Mouse (Mus musculus): ENCODE results near the gene Specc1l. TPM values are rescaled to one million over a fixed set of nuclear protein-coding genes. Genes with fewer than 3 reads are reported as not detected.

Specc1l gene
- polyA plus RNA-seq (2017; shearing (Covaris generic)), result 36.7 TPM

DNA sequence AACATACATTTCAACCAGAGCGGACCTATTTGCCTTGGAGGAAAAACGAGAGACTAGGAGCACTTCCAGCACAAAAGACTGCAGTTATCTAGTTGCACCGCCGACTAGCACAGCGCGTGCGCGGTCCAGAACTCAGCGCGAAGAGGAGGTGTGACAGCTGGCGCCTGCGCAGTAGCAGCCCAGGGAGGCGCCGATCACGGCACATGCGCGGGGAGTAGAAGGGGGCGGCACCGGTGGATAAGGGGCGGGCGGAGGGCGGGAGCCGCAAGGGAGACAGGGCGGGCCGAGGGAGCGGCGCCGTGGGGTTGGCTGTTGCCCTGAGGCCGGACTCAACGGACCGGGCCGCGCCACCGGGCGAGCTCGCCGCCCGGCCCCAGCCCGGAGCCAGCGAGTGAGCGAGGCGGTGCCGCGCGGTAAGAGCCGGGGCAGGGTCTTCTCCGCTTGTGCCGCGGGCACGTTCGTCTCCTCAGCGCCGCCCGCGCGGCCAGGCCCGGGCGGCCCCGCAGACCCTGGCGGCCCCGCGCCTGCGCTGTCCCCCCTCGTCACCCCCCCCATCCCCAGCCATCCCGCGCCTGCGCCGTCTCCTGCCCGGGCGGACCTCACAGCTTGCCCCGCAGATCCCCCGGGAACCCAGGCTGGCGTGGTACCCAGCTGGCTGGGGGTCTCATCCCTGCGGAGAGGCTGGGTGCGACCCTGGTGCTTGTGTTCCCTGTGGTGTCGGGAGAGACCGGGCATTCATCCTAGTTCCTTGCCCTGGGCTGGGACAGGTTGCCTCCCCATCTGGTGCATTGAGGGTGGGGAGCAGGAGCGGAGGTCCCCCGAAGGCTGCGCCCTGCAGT is at the start of gene Specc1l:
Gene Specc1l (plus strand): TSS at position 267 of the 839 bp plus-strand sequence.

DNA sequence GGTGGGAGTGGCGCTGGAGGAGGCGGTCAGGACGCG is 104.8 kb downstream of the Specc1l start, which contains the start of gene Adora2a:
Gene Adora2a (plus strand): TSS at position 6 of the 36 bp plus-strand sequence.

Other genes with a start within 250 kb of the Specc1l start
- gene Gnaz, start 244.9 kb upstream of the Specc1l start, polyA plus RNA-seq (2017; shearing (Covaris generic)), result not detected
- not detected for gene Rsph14, start 179.5 kb upstream of the Specc1l start, polyA plus RNA-seq (2017; shearing (Covaris generic))
- gene Rab36, start 175.0 kb upstream of the Specc1l start, polyA plus RNA-seq (2017; shearing (Covaris generic)), result 2.0 TPM
- 3.1 TPM for gene Bcr, start 151.5 kb upstream of the Specc1l start, polyA plus RNA-seq (2017; shearing (Covaris generic))
- gene Adora2a, start 104.8 kb downstream of the Specc1l start, polyA plus RNA-seq (2017; shearing (Covaris generic)), result 54.8 TPM
- 0.73 TPM for gene Upb1, start 189.0 kb downstream of the Specc1l start, polyA plus RNA-seq (2017; shearing (Covaris generic))